Mouse (Mus musculus) c-Kit-positive CD71-positive TER-119-negative erythroid progenitor cells, embryonic 14.5 days (primary cell): ENCODE results near the gene Rhoh.

ENCODE experiments used
- DNase-seq: peaks from one replicate; pipeline ENCODE4 v3.0.0-alpha.2; 2013; ENCODE audit warnings: low read depth

Gene Rhoh

DNA sequence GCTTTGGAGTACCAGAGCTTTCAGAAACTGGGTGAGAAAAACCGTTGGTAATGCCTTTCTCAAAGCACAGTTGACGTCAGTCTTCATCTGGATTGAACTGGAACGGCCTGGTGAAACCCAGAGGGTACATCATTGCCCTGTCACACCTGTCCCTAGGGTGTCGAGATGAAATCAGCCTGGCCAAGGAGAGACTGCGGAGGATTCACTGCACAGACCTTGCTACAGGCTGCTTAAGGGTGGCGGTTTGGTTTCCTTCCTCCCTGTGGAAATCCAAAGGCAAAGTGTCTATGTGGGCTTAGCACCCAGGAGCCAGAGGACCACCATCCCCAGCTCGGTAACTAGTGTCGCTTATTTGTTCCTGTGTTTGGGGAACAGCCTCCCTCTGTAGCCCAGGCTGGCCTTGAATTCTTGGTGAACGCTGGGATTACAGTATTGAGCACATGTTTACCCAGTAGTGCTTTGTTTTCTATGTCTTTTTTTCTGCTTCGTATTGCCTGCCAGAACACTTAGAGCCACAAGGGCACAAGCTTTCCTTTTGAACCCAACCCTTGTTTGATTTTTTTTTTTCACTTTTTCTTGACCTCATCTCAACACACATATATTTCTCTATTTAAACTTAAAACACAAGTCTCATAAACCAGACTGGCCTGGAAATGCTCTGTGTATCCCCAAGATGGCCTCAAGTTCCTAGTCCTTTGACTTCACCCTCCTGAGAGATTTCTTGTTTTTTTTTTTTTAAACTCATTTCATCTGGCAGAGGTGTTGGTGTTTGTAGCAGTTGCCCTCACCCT lies at the start of gene Rhoh:
Rhoh (plus strand) TSS at position 60 of the 791 bp plus-strand sequence.
- no peak for DNase-seq

DNA sequence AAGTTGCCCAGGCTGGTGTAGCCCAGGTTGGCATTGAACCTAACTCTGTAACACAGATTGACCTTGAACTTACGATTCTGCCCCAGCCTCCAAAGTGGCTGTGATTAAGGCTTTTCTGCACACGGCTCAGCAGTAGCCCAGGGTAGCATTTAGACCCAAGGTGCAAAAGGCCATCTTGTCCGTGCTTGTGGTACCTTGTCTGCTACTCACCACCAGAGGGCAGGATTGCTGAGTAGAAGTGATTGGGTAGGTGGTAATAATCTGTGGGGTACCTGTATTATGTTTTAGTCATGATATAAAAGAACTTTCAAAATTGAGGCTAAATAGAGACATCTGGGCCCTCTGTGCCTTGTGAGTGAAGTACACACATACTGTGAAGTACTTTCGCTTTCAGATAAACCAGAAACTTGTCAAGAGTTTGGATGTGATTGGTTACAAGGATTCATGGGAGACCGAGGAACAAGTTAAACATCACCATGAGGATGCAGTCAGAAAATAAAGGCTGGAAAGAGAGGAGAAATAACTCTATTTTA lies 37.3 kb upstream of the Rhoh start:
- peak; percentile 28 for DNase-seq

DNA sequence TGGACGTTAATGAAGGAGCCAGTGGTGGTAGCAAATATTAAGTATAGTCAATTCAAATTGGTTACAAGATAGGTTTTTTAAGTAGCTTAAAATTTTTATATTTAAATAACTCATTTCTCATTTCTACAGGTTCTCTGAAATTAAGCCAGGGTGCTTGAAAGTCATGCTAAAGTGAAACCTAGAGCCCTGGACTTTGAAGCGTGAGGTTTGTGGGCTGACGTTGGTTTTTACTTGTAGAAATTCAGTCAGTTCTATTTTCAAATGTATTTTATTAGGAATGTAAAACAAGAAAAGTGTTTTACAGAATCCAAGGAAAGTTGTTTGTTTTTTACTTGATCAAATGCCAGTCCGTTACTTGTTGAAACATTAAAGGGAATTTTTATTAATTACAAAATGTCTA lies 34.5 kb upstream of the Rhoh start:
- DNase-seq, result no peak

DNA sequence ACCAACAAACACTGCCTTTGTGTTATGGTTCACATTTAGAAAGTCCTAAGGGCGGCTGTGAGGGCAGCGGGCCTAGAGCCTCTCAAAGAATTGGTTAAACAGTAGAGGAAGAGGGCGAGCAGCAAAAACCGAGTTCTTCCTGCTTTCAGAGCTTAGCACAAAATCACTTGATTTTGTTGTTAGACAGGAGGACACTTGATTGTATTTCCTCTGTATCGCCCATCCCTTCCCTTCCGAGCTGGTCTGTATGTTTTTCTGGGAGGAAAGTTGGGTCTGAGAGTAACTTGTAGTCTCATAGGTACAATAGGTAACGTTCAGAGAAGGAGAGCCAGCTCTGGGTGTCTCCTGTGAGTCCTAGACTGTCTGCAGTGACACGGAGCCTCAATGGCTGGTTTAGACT lies 33.9 kb upstream of the Rhoh start:
- DNase-seq, result no peak

DNA sequence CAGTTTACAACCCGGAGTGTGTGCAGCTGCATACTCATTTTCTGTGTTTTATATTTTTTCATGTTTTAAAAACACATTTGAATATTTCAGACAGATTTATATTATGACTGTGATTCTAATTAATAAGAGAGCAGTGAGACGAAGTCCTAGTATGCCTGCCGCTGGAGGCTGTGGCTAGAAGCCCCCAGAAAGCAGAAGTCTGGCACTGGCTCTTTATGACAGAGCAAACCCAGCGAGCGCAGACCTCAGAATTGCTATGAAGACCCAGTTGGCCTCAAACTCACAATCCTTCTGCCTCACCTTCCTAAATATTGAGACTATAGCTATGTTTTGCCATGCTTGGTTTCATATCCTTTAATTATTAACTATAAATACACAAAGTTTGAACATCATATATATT lies 32.8 kb upstream of the Rhoh start:
- no peak for DNase-seq

DNA sequence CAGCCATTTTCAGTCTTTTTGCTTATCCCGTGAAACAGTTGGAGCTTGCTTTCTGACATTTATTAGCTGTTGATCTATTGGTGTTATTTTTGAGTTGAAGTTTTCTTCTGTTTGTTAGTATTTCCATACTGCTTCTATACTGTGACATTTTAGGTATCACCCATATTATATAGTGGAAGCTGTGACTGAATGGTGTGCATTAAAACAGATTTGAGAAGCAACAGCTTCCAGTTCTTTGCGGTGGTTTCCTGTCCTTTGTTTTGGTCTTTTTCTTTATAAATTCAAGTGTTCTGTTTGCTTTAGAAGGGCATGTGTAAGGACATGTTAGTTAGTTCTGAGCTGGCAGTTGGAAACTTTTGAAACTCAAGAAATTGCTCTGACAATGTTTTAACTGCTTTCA lies 32.0 kb upstream of the Rhoh start:
- no peak for DNase-seq

DNA sequence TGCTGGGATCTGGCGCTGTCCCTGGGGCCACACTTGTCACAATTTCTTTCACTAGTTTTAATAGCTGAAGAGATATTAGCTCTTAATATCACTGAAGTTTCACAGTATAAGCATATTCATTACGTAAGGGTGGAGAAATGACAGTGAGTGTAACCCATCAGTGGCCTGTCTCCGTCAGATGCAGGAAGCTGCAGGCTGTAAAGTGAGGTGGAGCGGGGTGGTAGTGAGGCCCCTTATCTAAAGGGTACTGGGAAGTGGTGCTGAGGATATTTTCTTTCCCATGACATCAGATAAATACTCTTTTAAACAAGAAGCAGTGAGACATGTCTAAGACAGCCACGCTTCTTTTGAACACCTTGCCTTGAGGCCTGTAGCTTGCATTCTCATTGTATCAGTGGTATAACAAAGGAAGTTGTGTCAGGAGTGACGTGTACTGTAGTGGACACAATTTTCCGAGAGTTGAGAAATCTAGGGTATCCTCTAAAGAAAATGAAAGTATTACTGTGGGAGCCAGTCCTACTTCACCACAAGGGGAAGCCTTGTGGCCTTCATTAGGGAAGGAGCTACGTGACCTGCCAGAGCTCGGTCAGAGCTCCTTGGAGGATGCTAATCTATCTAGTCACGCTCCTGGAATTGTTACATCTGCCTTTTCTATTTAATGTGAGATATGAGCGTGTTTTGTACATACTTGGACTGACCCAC lies 28.9 kb upstream of the Rhoh start:
- no peak for DNase-seq

DNA sequence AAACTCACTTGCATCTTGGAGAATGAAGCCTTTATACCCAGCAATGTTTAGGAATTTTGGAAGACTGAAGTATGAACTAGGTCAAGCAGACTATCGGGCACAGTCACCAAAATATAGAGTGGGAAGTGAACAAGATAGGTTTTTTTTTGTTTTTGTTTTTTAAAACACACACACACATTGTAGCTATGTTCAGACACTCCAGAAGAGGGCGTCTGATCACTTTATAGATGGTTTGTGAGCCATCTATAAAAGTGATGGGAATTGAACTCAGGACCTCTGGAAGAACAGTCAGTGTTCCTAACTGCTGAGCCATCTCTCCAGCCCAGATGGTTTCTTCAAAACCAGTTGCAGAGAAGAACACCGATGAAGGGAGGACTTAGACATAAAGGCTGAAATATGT lies 27.9 kb upstream of the Rhoh start:
- no peak for DNase-seq

DNA sequence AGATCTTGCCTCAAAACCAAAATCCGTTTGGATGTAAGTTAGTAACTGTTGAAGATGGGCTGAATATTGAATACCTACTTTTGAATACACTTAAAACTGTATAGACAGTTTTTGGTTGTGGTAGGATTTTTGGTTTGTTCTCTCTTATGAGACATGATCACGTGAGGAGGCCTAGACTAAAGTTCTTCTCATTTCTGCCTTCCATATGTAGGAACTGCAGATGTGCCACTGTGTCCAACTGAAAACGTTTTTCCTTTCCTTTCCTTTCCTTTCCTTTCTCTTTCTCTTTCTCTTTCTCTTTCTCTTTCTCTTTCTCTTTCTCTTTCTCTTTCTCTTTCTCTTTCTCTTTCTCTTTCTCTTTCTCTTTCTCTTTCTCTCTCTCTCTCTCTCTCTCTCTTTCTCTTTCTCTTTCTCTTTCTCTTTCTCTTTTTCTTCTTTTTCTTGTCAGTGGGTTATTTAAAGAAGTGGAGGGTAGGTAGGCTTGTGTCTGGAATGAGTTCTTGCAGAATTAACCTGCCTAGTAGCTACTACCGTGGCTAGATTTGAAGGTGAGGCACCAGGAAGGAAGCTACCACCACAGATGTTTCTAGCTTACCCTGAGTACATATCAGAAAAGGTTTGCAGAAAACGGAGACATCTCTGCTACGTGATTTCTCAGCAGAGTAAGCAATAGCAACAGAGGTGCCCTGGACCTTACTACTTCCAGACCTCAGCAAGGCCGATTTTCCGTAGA lies 27.1 kb upstream of the Rhoh start:
- no peak for DNase-seq

DNA sequence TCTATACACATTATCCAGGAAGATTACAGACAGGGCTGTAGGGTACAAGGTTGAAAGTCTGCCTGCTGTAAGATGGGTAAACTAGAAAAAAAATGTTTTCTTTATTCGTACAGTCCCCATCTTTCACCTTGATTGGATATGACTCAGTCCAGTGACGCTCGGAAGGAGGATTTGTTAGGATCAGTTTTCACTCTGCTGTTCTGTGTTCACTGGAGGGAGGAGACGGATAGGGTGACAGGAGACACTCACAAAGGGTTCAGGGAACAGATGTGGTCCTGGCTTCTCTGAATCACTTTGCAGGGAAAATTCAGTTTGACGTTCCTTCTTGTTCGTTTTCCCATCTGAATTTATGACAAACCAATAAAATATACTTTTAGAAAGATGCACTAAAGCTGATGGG lies 23.0 kb upstream of the Rhoh start:
- no peak for DNase-seq

DNA sequence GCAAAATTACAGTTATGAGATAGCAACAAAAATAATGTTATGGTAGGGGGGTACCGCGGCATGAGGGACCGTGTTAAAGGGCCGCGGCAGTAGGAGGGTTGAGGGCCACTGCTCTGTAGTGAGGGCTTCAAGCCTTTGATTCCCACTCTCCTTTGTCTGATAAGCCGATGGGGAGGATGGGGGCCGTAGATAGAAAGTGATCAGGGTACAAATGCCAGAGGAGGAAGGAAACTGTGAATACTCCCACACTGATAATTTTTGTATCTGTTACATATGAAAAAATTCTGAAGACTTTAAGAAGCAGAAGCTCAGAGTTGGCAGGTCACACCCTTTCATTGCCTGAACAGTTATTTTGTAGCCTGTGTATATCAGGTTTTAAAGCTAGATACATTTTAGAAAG lies 18.1 kb upstream of the Rhoh start:
- no peak for DNase-seq

DNA sequence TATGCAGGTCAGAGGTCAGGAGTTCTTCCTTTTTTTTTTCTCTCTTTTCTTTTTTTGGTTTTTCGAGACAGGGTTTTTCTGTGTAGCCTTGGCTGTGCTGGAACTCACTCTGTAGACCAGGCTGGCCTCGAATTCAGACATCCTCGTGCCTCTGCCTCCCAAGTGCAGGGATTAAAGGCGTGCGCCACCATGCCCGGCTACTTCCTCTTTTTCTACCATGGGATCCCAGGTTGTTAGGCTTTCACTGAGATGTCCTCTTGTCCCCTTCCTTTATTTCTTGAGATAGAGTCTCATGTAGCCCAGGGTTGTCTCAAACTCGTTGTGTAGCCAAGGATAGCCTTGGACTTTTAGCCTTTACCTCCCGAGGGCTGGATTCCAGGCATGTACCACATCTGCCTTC lies 14.5 kb upstream of the Rhoh start:
- no peak for DNase-seq

DNA sequence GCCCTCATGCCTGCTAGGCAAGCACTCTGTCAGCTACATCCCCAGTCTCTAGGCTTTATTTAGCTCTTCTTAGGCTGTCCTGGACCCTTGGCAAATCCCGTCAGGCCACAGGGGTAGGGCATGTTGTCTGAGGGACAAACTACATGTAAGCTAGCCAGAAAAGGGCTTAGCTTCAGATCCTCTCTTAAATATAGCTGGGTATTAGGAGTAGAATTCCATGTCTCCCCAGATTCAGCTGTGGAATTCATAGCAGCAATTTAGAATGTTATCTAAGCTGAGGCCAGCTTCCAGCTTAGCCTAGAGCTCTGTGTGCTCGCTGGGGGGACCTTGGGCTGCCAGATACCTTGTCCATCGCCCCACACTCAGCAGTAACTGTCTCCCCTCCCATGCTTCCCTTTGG lies 14.1 kb upstream of the Rhoh start:
- no peak for DNase-seq

DNA sequence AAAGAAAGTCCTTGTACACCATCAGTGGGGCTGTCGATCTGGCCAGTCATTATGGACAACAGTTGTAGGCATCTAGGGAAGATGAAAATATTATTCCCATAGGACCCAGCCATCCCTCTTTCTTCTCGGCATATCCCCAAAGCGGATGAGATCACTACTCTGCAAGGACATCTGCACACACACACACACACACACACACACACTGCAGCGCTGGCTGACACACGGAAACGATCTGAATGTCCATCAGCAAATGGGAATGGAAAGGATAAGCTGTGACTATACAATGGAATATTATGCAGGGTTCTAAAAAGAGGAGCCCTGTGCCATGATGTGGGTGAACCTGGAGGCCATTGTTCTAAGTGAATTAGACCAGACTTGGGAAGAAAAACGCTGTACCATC lies 13.4 kb upstream of the Rhoh start:
- no peak for DNase-seq

DNA sequence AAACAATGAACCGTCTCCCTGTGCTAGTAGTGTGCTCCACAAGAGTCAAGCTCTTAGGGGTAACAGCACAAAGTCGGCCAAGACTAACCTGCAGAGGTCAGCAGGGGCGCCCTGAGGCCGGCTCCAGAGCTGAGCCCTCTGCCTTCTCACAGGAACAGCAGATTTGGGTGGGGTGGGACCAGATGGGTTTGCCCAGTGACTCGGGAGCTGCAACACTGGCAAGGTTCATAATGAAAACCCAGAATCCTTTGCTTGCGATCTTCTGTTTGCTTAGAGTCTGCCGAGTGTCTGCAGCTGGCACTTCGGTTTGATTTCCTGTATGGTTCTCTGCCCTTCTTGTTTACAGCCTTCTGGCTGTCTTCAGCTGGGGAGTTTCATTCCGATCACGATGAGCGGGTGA lies 10.2 kb upstream of the Rhoh start:
- no peak for DNase-seq

DNA sequence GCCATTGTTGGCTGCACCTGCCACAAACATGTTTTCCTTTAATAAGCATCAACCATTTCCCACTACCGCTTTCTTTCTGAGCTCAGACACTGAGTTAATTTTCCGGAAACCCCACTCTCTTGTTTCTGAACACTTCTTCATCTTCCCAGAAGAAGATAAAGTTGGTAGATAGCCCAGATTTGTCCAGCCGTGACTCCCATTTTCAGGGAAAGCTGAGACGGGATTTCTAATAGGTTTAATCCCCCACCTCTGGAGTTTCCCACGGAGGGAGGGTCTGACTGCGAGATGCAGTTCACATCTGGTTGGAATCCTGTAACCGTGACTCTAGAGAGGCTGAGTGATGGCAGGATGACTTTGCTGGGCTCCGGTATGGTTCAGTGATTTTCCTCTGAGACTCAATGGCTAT lies 6.2 kb upstream of the Rhoh start:
- no peak for DNase-seq

DNA sequence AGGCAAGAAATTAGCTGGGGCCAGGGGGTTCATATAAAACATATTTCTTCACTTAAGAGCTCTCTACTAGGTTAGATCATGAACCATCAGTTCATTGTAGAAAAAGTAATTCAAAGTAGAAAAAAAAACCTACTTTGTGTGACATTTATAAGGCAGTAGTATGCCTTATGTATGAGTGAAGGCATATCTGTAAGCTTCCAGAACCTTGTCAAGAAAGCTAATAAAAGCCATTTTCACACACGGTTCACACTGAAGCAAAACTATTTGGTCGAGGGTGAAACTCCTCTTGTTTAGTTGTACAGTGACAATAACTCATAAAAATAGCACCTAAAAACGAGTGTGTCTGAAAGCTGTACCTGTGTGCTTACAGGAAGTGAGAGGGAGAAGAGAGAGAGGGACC lies 5.4 kb upstream of the Rhoh start:
- no peak for DNase-seq

DNA sequence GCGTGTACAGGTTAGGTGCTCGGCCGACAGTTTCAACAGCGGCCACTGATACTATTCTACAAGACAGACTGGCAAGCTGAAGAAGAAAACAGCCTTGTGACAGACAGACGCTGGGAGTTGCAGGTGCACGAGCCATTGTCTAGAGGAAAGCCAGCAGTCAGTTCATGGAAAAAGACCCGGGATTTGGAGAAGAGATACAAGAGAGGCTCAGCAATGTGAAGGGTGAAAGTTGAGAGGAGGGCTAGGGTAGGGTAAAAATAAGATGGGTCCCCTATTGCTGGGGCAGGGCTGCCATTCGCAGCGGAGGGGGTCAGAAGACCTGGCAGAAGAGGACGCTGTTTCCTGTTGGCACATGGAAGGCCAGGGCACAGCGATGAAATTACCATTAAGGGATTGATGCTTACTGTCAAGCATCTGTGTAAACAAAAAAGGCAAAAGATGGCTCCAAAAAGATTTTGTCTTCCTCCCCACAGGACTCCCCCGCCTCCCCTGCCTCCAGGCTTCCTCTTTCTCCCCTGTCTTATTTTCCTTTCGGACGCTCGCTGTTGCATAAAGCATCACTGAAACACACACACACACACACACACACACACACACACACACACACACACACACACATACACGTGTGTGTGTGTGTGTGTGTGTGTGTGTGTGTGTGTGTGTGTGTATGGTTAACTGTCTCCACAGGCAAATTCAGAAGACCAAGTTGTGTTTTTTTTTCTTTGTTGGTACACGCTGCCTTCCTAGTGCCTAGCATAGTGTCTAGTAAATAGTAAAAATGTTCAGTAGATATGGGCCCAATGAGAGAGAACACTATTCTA lies 4.2 kb upstream of the Rhoh start:
- DNase-seq, result no peak

DNA sequence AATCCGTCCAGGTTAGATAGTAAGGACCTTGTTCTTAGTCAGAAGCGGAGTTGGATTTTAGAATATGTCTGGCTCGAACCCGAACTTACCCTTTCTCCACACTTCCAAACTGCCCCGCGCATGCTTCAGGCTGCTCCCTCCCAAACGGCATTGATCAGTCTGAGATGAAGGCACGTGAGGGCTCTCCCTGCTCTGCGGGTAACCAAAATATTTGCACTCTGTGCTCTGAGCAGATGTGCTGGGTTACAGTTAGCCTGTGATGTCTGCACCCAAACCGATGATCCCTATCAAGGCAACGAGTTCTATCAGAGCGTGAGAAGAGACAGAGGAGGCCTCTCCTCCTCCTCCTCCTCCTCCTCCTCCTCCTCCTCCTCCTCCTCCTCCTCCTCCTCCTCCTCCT lies 3.1 kb upstream of the Rhoh start:
- DNase-seq, result no peak

DNA sequence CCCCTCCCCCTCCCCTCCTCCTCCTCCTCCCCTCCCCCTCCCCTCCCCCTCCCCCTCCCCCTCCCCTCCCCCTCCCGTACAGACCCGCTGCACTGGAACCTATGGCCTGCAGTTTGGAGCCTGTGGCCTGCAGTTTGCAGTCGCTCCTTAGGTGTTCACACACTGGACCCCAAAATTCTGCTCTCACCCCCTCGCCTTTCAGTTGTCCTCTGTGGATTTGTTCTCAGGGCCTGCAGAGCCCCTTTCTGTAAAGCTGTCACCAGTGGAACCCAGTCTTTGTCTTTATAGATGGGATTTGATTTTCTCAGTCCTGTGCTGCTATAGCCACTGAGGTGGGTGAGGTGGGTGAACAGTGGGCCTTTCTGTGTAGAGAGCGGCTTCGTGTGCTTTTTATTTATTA lies 2.7 kb upstream of the Rhoh start:
- no peak for DNase-seq

DNA sequence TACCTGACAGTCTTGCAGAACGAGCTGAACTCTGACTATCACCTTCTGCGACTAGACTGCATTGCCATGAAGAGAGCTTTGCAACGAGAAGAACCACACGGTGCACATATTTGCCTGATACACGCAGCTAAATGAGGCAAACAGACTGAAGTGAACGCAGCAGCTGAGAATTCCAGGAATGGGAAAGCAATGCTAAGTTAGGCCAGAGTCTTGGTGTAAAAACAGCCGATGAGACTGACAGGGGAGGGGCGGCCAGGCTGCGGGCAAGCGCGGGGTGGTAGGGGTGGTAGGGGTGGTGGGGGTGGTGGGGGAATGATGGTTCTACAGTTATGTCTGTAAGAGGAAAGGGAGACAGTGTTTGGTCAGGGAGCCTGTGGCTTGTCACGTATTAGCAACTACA lies 2.1 kb upstream of the Rhoh start:
- DNase-seq, result no peak

DNA sequence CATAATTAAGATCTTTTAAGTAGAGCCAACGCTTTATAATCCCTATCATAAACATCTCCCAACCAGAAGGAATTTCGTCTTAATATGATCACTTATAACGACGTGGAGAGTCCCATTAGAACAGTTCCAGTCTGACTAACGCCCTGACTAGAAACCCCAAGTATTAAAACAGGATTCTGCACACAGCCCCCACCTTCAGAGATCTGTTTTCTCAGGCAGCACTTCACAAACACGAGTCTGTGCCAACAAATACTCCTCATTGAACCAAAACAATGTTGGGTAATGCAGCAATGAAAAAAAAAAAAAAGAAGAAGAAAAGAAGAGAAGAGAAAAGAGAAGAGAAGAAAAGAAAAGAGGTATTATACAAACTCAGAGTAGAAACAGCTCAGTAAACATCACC lies 1.6 kb upstream of the Rhoh start:
- no peak for DNase-seq
